In genomic region chr11:110538206-110538605, GRCm38 (mm10) we compare ENCODE assay signal across 12 mouse cellular contexts.
DNase-seq lines count a peak whose midpoint lies in the region; ATAC-seq and TF ChIP-seq lines count a peak whose summit lies in the region.
"Had no signal": no experiment of that assay in that cellular context is flagged by ENCODE, and none has a peak within 500 bp of the region (broad histone marks: within the 10 kb centered on the region; RNA-seq: fewer than 3 reads in every experiment).

No protein-coding gene starts in this region.

- WGBS in heart, embryonic 13.5 days = 33% methylated on average over 10 of the region's 10 CpGs
- WGBS in lung, postnatal 0 days = 41% methylated on average over 10 of the region's 10 CpGs
- WGBS in liver, embryonic 13.5 days (ENCODE audit: insufficient replicate concordance) = 9% methylated on average over 10 of the region's 10 CpGs
- WGBS in midbrain, postnatal 0 days = 83% methylated on average over 10 of the region's 10 CpGs

- no peak for TF ChIP-seq CTCF in lung, postnatal 0 days (IDR thresholded peaks at IDR 0.05)
- no peak for TF ChIP-seq CTCF in midbrain, postnatal 0 days (IDR thresholded peaks at IDR 0.05)

- no peak overlapping the region for H3K27ac ChIP-seq in heart, embryonic 13.5 days (replicated peaks)
- H3K27ac ChIP-seq in lung, postnatal 0 days (ENCODE audit: low read length) = no peak overlapping the region
- no peak overlapping the region for H3K27ac ChIP-seq in liver, embryonic 13.5 days
- no peak overlapping the region for H3K27ac ChIP-seq in midbrain, postnatal 0 days (ENCODE audit: low read depth, low read length)
- H3K27ac ChIP-seq: neural tube, embryonic 13.5 days had no signal

- no peaks in the 10 kb centered on the region for H3K36me3 ChIP-seq in heart, embryonic 13.5 days
- H3K36me3 ChIP-seq in lung, postnatal 0 days (ENCODE audit: insufficient read depth, low read length) = no peaks in the 10 kb centered on the region
- H3K36me3 ChIP-seq in liver, embryonic 13.5 days = no peaks in the 10 kb centered on the region
- H3K36me3 ChIP-seq in midbrain, postnatal 0 days (ENCODE audit: insufficient read depth, low read length) = no peaks in the 10 kb centered on the region
- H3K36me3 ChIP-seq: neural tube, embryonic 13.5 days had no signal

- no peak for DNase-seq in heart, postnatal 25 days (ENCODE audit: low spot score)
- DNase-seq in lung, postnatal 0 days (ENCODE audit: low spot score) = peak; percentile 28
- DNase-seq in lung, postnatal 10 days = no peak
- no peak for DNase-seq in liver, embryonic 13.5 days
- DNase-seq in midbrain, postnatal 0 days (ENCODE audit: low spot score) = no peak
- no peak for DNase-seq in T-cell, adult 2 months (ENCODE audit: low spot score)

- ATAC-seq in heart, embryonic 13.5 days (ENCODE audit: extremely low read depth, insufficient number of reproducible peaks, low FRiP score, low TSS enrichment) = no peak
- ATAC-seq in lung, postnatal 0 days = no peak
- no peak for ATAC-seq in liver, embryonic 13.5 days (ENCODE audit: low read depth)
- peak; percentile 85 for ATAC-seq in neutrophil, adult 5-6 weeks (ENCODE audit: extremely low read depth, insufficient number of reproducible peaks, low FRiP score, poor library complexity, severe bottlenecking)
- ATAC-seq in midbrain, postnatal 0 days (ENCODE audit: low FRiP score) = no peak
- ATAC-seq: inflammation-experienced regulatory T-cells, adult 6 months had no signal

- no peak overlapping the region for H3K9ac ChIP-seq in heart, embryonic 13.5 days
- H3K9ac ChIP-seq in lung, postnatal 0 days (replicated peaks; ENCODE audit: low read depth) = no peak overlapping the region
- no peak overlapping the region for H3K9ac ChIP-seq in liver, embryonic 13.5 days
- H3K9ac ChIP-seq in midbrain, postnatal 0 days (replicated peaks; ENCODE audit: low read length, poor library complexity, severe bottlenecking) = no peak overlapping the region
- H3K9ac ChIP-seq: forebrain, postnatal 0 days; lung, embryonic 14.5 days; neural tube, embryonic 13.5 days had no signal

- intact Hi-C loops in heart, postnatal 25 days (cut with DNase I) = loop anchor here (5.0 kb wide), 2 partner anchors 34 to 984 kb away; no protein-coding TSS in a partner anchor

- no peak for TF ChIP-seq EP300 in lung, postnatal 0 days (IDR thresholded peaks at IDR 0.05)

- no peaks in the 10 kb centered on the region for H3K27me3 ChIP-seq in heart, embryonic 13.5 days (replicated peaks)
- no peaks in the 10 kb centered on the region for H3K27me3 ChIP-seq in lung, postnatal 0 days (replicated peaks; ENCODE audit: insufficient read depth, low read length)
- H3K27me3 ChIP-seq in liver, embryonic 13.5 days = no peaks in the 10 kb centered on the region
- H3K27me3 ChIP-seq in midbrain, postnatal 0 days (ENCODE audit: insufficient read depth, low read length) = no peaks in the 10 kb centered on the region
- H3K27me3 ChIP-seq: neural tube, embryonic 13.5 days had no signal

- no peak overlapping the region for H3K4me3 ChIP-seq in heart, embryonic 13.5 days
- H3K4me3 ChIP-seq in lung, postnatal 0 days (ENCODE audit: low read depth, low read length) = no peak overlapping the region
- no peak overlapping the region for H3K4me3 ChIP-seq in liver, embryonic 13.5 days (replicated peaks)
- no peak overlapping the region for H3K4me3 ChIP-seq in midbrain, postnatal 0 days (ENCODE audit: low read depth, low read length)
- H3K4me3 ChIP-seq: neural tube, embryonic 13.5 days had no signal

- H3K4me2 ChIP-seq in heart, embryonic 13.5 days = peak overlapping the region; percentile 66
- peak overlapping the region; percentile 42 for H3K4me2 ChIP-seq in lung, postnatal 0 days (replicated peaks; ENCODE audit: low read depth, low read length)
- H3K4me2 ChIP-seq in liver, embryonic 13.5 days = peak overlapping the region; percentile 45; the same call in 1 of the 2 replicates
- no peak overlapping the region for H3K4me2 ChIP-seq in midbrain, postnatal 0 days (ENCODE audit: low read depth, low read length, poor library complexity, severe bottlenecking)

- no peaks in the 10 kb centered on the region for H3K4me1 ChIP-seq in heart, embryonic 13.5 days
- no peaks in the 10 kb centered on the region for H3K4me1 ChIP-seq in lung, postnatal 0 days (ENCODE audit: insufficient read depth, low read depth, low read length)
- H3K4me1 ChIP-seq in liver, embryonic 13.5 days (replicated peaks) = no peaks in the 10 kb centered on the region
- H3K4me1 ChIP-seq in midbrain, postnatal 0 days (ENCODE audit: insufficient read depth, low read length) = no peaks in the 10 kb centered on the region
- H3K4me1 ChIP-seq: neural tube, embryonic 13.5 days had no signal

- peaks cover 9% of the 10 kb centered on the region; the same call in 1 of the 2 replicates for H3K9me3 ChIP-seq in heart, embryonic 13.5 days
- H3K9me3 ChIP-seq in lung, postnatal 0 days (ENCODE audit: low read length) = no peaks in the 10 kb centered on the region
- no peaks in the 10 kb centered on the region for H3K9me3 ChIP-seq in liver, embryonic 13.5 days (replicated peaks)
- no peaks in the 10 kb centered on the region for H3K9me3 ChIP-seq in midbrain, postnatal 0 days (ENCODE audit: low read length)
- H3K9me3 ChIP-seq: neural tube, embryonic 13.5 days had no signal
